Mouse (Mus musculus) hindbrain, embryonic 13.5 days (tissue): ENCODE measurements around the gene Lrrfip1. TPM values are rescaled to one million over a fixed set of nuclear protein-coding genes. Genes with fewer than 3 reads are reported as not detected.
A peak's percentile ranks its signal among the peaks of the same experiment; 100 is the strongest.

ENCODE experiments used
- ATAC-seq: fragments of 200-750 bp; cut with Nextera tagmentation; 2 replicates; pipeline ENCODE4 v1.8.0; 2017; ENCODE audit warnings: moderate TSS enrichment; ENCODE audit not compliant: low FRiP score
- H3K27ac ChIP-seq: fragments of 300-500 bp; sonication (generic); 2 replicates; pipeline ENCODE4 v1.5.1; 2015; ENCODE audit warnings: inconsistent platforms, mild to moderate bottlenecking, moderate library complexity
- H3K27me3 ChIP-seq: fragments of 300-500 bp; sonication (generic); 2 replicates; pipeline ENCODE4 v1.6.1; 2015; ENCODE audit warnings: mild to moderate bottlenecking, inconsistent platforms
- H3K36me3 ChIP-seq: fragments of 300-500 bp; sonication (generic); 2 replicates; pipeline ENCODE4 v1.6.1; 2015; ENCODE audit warnings: mild to moderate bottlenecking, inconsistent platforms
- H3K4me1 ChIP-seq: fragments of 300-500 bp; sonication (generic); replicated peaks from 2 replicates; pipeline ENCODE4 v1.6.1; 2015; ENCODE audit warnings: inconsistent platforms
- H3K4me2 ChIP-seq: fragments of 300-500 bp; sonication (generic); 2 replicates; pipeline ENCODE4 v1.6.1; 2015; ENCODE audit warnings: inconsistent platforms, mild to moderate bottlenecking, moderate library complexity
- H3K4me3 ChIP-seq: fragments of 300-500 bp; sonication (generic); 2 replicates; pipeline ENCODE4 v1.5.1; 2015; ENCODE audit warnings: mild to moderate bottlenecking, inconsistent platforms
- H3K9ac ChIP-seq: fragments of 300-500 bp; sonication (generic); 2 replicates; pipeline ENCODE4 v1.6.1; 2015; ENCODE audit warnings: mild to moderate bottlenecking, inconsistent platforms
- H3K9me3 ChIP-seq: fragments of 300-500 bp; sonication (generic); 2 replicates; pipeline ENCODE4 v1.6.1; 2016; ENCODE audit warnings: inconsistent platforms
- WGBS: fragments of 180-500 bp; shearing (Covaris S2); methylation state at CpG from one replicate; pipeline ENCODE4 v1.1.7; 2015; 5-methylcytosine and 5-hydroxymethylcytosine counted together
- polyA plus RNA-seq: library from polyadenylated mRNA; unstranded; fragments of >200 nt; fragmentation: Nextera tagmentation; extraction: Ambion mirVana; gene quantifications from 2 replicates; pipeline ENCODE4 v1.2.1, GENCODE M21; 2015

Gene Lrrfip1
- polyA plus RNA-seq, 1 experiment from 2014 or later = 39.1 TPM

DNA sequence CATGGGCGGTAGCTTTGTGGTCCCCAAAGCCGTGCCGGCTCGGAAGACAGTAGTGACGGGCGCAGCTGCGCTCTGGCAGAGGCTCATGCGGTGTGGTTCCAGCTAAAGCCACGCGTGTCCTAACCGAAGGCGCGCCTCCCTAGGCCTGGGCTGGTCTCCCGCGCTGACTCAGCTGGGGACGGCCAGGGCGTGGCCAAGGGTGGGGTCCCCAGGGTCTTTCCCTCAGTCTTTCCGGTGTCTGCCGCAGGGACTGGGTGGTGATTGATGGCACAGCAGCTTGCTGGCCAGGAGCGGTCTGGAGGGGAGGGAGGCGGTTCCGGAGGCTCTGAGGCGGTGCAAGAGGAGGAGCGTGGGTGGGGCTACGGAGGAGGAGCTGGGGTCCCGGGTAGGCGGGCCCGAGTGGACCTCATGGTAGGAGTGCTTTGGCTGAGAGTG is 54.2 kb downstream of the Lrrfip1 start:
- no peak overlapping the region for H3K27ac ChIP-seq
- WGBS = under 1% methylated on average over 28 of the region's 28 CpGs
- peak overlapping the region; percentile 49 for H3K4me3 ChIP-seq
- peak overlapping the region; percentile 68 for H3K9ac ChIP-seq
- no peaks in the 10 kb centered on the region for H3K9me3 ChIP-seq
- H3K4me2 ChIP-seq = peak overlapping the region; percentile 97
- H3K27me3 ChIP-seq = peaks cover 31% of the 10 kb centered on the region
- H3K4me1 ChIP-seq = peaks cover 23% of the 10 kb centered on the region
- peak; percentile 93 for ATAC-seq
- no peaks in the 10 kb centered on the region for H3K36me3 ChIP-seq

DNA sequence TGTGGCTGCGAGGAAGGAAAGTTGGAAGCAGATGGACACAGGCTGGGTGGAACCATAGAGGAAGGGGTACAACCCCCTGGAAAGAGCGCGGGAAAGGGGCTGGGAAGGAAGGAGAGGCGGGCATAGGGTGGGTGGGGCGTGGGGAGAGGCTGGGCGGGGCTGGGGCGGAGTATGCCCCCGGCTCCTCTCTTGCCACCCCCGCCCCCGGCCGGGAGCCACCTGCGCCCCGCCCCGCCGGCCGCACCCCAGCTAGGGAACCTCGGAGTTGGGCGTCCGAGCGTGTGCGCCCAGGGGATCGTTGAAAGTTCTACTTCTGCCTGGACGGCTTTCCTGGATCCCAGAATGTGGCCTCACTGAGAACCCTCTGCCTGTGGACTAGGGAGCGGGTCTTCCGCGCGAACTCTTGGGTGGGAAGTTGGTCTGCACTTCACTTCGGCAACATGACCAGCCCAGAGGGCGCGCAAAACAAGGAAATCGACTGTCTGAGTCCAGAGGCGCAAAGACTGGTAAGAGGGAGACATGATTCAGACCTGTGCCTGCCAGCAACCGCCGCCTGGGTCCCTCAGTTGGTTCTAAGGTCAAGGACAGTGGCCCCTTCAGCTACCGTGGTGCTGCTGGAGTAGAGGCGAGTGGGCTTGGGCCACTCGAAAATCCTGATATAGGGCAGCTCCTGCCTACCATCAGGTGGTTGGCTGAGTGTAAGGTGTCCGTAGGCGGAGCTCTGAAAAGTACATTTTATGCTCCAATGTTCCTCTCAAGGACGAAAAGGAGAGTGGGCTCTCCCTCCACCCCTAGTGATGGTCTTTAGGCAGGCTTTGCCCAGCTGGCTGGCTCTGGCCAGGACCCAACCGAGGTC is 54.9 kb downstream of the Lrrfip1 start:
- H3K9me3 ChIP-seq = no peaks in the 10 kb centered on the region
- peaks cover 31% of the 10 kb centered on the region for H3K27me3 ChIP-seq
- H3K36me3 ChIP-seq = no peaks in the 10 kb centered on the region
- H3K4me3 ChIP-seq = peak overlapping the region; percentile 49
- no peak overlapping the region for H3K27ac ChIP-seq
- H3K4me2 ChIP-seq = peak overlapping the region; percentile 97
- peak; percentile 66 for ATAC-seq
- H3K9ac ChIP-seq = peak overlapping the region; percentile 68
- peaks cover 23% of the 10 kb centered on the region for H3K4me1 ChIP-seq
- WGBS = 3% methylated on average over 30 of the region's 41 CpGs

DNA sequence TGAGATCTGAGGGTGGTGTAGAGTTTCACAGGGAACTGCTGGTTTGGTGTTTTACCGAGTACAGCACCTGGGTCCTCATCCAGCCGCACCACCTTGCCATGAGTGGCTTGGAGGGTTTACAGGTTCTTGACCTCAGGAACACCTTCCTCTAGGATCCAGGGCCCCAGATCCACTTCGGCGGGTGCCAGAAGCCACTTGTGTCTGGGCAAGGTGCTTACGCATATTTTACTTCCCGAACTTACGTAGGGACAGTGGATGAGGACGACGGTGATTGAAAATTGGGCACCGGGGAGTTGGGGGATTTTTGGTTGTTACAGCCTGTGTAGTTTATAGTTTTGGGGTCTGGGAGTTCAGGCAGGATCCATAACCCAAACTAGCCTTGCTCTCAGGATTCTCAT is 55.5 kb downstream of the Lrrfip1 start:
- no peaks in the 10 kb centered on the region for H3K9me3 ChIP-seq
- H3K36me3 ChIP-seq = no peaks in the 10 kb centered on the region
- H3K4me2 ChIP-seq = peak overlapping the region; percentile 97
- H3K27ac ChIP-seq = no peak overlapping the region
- 54% methylated on average over 10 of the region's 10 CpGs for WGBS
- peaks cover 23% of the 10 kb centered on the region for H3K4me1 ChIP-seq
- ATAC-seq = no peak
- H3K27me3 ChIP-seq = peaks cover 31% of the 10 kb centered on the region
- H3K4me3 ChIP-seq = peak overlapping the region; percentile 49
- no peak overlapping the region for H3K9ac ChIP-seq

DNA sequence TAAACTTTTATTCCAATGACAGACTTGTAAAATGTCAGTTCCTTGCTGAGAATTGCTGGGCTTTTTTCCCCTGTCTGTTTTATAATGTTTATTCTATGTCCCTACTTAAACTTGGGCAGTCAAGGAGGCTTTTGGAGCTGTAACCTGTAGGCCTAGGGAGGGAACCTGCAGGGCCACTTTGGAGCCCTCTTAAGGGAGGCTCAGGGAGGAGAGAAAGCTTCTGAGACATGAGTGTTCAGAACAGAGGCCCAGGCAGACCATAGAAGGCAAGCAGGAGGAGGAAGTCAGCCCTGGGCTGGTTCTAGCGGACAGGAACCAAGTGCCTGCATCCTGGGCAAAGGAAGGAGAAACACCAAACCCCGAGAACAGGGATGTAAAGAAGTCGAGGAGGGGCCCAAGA is 56.3 kb downstream of the Lrrfip1 start:
- Histone ChIP-seq H3K4me1 (peaks cover 23% of the 10 kb centered on the region), H3K9ac (no peak overlapping the region), H3K36me3 (no peaks in the 10 kb centered on the region), H3K4me2 (peak overlapping the region; percentile 13; the same call in 1 of the 2 replicates), H3K27ac (peak overlapping the region; percentile 30; the same call in 1 of the 2 replicates), H3K4me3 (no peak overlapping the region), H3K9me3 (no peaks in the 10 kb centered on the region), H3K27me3 (peaks cover 31% of the 10 kb centered on the region)
- no peak for ATAC-seq
- 81% methylated on average over 3 of the region's 3 CpGs for WGBS

DNA sequence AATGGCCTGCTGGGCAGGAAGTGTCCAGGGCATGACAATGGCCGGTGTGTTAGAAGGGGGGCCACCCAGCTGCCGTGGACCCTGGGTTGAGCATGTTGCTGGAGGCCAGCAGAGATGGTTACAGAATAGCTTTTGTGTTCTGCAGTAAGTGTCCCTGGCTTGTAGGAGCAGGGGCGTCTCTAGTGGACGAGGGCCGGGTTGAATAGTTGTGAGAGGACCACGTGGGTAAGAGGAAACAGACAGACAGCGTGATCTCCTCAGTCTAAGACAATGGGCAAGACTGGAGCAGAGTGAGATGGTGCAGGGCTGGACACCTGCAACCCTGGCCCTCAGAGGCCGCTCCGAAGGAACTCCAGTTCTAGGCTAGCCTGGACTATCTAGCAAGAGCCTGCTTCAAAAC is 57.2 kb downstream of the Lrrfip1 start:
- WGBS = 69% methylated on average over 9 of the region's 9 CpGs
- Histone ChIP-seq H3K27ac (no peak overlapping the region), H3K36me3 (no peaks in the 10 kb centered on the region), H3K4me2 (no peak overlapping the region), H3K4me1 (peaks cover 23% of the 10 kb centered on the region), H3K9me3 (no peaks in the 10 kb centered on the region), H3K9ac (no peak overlapping the region), H3K4me3 (no peak overlapping the region), H3K27me3 (peaks cover 31% of the 10 kb centered on the region)
- no peak for ATAC-seq

DNA sequence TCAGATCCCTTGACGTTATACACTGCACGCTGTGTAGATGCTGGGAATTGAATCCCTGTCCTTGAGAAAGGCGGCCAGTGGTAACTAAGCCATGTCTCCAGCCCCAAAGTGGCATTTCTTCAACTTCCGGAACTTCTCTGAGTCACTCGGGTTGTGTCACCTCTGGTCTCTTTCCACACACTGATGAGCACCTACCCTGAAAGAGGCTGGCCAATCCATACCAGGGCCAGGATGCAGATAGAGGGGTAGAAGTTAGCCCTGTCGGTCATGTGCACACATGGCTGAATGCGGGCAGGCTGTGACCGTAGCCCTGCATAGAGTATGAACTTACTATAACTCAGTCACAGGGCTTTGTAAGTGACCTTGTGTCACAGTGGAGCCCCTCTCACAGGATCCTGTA is 57.9 kb downstream of the Lrrfip1 start:
- H3K4me3 ChIP-seq = no peak overlapping the region
- H3K27ac ChIP-seq = no peak overlapping the region
- H3K4me1 ChIP-seq = peaks cover 30% of the 10 kb centered on the region
- H3K9ac ChIP-seq = no peak overlapping the region
- no peaks in the 10 kb centered on the region for H3K36me3 ChIP-seq
- H3K9me3 ChIP-seq = no peaks in the 10 kb centered on the region
- 91% methylated on average over 8 of the region's 8 CpGs for WGBS
- H3K4me2 ChIP-seq = no peak overlapping the region
- peaks cover 26% of the 10 kb centered on the region for H3K27me3 ChIP-seq
- no peak for ATAC-seq

DNA sequence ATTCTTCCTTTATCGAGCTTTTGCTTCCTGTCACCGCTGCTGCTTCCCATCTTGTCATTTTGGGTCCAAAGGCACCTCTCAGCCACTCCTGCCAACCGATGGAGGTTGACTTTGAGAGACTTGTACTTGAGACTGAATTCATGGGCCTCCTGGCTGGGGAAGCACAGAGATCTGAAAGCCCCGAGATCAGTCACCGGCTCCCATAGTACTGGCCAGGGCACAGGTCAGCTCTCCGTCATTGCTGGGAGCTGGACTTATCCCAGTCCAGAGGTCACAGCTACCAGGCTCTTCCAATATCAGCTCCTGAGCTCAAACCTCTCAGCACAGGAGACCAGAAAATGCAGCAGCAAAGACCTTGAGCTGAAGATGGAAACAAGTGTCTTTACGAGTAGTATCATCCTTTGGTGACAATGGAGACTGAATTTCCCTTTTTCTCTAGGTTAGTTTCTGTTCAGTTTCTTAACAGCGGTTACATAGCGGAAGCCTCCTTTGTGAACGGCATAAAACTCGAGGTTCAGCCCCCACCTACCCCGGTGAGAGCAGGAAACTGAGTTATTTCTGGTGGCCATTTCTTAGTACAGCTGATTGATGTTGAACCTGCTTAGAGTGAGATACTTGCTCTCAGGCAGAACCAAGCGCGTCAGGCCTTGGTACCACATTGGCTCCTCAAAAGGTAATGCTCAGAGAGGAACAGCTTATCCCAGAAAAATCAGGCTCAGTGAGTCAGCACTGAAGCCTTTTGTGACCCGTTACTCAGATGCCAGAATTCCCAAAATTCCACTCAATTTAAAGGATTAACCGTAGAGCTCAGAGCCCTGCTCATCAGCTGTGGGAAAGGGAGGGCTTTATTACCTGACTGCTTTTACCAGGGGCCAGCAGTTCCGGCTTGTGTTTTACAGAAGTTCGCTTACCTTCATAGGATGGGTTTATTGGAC is 59.0 kb downstream of the Lrrfip1 start:
- Histone ChIP-seq H3K4me2 (no peak overlapping the region), H3K4me1 (peaks cover 36% of the 10 kb centered on the region), H3K27me3 (peaks cover 16% of the 10 kb centered on the region), H3K4me3 (no peak overlapping the region), H3K9me3 (no peaks in the 10 kb centered on the region), H3K36me3 (no peaks in the 10 kb centered on the region), H3K9ac (no peak overlapping the region), H3K27ac (no peak overlapping the region)
- ATAC-seq = no peak
- WGBS = 84% methylated on average over 18 of the region's 18 CpGs

DNA sequence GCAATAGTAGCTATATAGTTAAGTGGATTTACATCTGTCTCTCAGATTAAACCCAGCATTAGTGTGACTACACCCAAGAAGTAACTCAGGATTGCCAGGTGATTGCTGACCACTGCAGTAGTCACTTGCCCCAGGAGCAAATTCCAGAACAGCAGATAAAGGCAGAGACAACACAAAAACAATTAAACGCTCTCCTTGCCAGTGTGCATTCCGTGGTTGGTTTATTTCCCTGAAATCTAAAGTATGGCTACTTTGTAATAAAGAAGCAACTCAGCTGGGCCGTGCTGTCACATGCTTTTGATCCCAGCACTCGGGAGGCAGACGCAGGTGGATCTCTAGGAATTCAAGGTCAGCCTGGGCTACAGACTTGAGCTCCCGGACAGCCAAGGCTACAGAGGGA is 59.7 kb downstream of the Lrrfip1 start:
- H3K27me3 ChIP-seq = peaks cover 15% of the 10 kb centered on the region
- H3K36me3 ChIP-seq = no peaks in the 10 kb centered on the region
- H3K9me3 ChIP-seq = no peaks in the 10 kb centered on the region
- peaks cover 35% of the 10 kb centered on the region for H3K4me1 ChIP-seq
- no peak overlapping the region for H3K4me2 ChIP-seq
- H3K9ac ChIP-seq = no peak overlapping the region
- no peak overlapping the region for H3K27ac ChIP-seq
- no peak for ATAC-seq
- 83% methylated on average over 6 of the region's 6 CpGs for WGBS
- H3K4me3 ChIP-seq = no peak overlapping the region

DNA sequence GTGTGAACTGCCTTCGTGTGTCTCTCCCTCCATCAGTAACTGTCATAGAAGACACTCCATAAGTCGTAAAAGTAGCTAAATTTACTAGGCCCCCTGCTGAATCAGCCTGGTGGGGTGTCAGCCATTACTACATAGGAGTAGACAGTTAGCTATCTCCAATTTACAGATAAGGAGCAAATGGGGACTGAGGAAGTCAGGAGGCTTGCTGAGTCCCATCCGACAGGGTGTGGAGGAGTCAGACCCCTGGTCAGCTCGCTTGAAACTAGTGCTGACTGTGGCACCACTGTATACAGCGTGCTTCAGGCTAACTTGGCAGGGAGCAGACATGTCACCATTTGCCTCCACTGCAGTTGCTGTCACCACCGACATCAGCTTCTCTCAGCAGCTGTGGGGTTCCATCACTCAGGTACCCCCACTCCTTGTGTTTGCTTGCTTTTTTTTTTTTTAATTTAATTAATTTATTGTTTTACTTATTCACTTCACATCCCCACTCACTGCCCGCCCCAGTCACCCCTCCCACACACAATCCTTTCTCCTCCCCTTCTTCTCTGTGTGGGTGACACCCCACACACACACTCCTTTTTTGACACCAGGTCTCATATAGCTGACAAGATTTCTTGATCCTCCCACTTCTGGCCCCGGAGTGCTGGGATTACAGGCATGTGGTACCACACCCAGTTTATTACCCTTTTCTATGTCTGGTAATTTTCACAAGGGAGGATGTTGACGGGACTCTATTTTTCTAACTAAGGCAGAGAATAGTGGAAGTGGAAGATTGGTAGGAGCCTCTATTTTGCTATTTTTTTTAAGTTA is 61.5 kb downstream of the Lrrfip1 start:
- H3K4me1 ChIP-seq = peaks cover 27% of the 10 kb centered on the region
- ATAC-seq = no peak
- no peak overlapping the region for H3K4me3 ChIP-seq
- 72% methylated on average over 9 of the region's 9 CpGs for WGBS
- H3K36me3 ChIP-seq = no peaks in the 10 kb centered on the region
- H3K4me2 ChIP-seq = no peak overlapping the region
- H3K9ac ChIP-seq = no peak overlapping the region
- H3K27ac ChIP-seq = no peak overlapping the region
- H3K9me3 ChIP-seq = no peaks in the 10 kb centered on the region
- H3K27me3 ChIP-seq = no peaks in the 10 kb centered on the region

DNA sequence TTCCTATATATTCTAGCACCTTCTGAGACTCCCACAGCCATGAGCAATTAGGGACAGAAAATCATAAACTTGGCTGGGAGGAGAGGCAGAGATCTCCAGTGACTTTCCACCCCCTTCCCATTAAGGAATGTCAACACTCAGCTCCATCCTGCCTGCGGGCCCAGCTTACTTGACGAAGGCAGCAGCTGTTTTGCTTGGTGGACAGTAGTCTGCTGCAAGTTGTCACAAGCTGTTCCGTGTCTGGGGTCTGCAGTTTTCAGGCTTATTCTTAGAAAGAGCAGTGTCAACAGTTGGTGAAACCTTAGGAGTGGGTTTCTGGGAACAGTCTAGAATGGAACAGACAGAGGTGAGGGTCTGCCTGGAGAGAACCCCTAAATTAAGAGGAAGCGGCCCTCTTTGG is 62.6 kb downstream of the Lrrfip1 start:
- Histone ChIP-seq H3K4me2 (no peak overlapping the region), H3K4me1 (peaks cover 24% of the 10 kb centered on the region), H3K9me3 (no peaks in the 10 kb centered on the region), H3K27me3 (no peaks in the 10 kb centered on the region), H3K36me3 (no peaks in the 10 kb centered on the region), H3K27ac (no peak overlapping the region), H3K9ac (no peak overlapping the region), H3K4me3 (no peak overlapping the region)
- WGBS = 80% methylated on average over 4 of the region's 4 CpGs
- no peak for ATAC-seq

DNA sequence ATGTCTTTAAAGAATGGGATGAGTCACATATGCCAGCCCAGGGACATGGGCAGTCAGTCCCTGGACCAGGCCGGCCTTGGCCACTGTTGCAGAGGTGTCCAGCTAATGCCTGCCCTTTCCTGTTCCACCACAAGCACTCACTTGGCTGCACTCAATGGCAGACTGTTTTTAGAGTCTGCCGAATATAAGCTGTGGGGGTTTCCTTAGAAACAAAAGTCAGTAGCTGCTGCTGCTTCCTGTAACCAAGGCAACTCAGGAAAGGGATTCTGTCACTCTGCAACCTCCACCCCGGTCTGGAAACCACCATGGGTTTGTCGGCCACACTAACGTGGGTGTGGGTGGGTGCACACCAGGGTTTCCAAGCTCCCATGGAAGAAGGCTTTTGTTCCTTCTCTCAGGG is 63.8 kb downstream of the Lrrfip1 start:
- WGBS = 14% methylated on average over 5 of the region's 5 CpGs
- peaks cover 24% of the 10 kb centered on the region for H3K4me1 ChIP-seq
- H3K9me3 ChIP-seq = no peaks in the 10 kb centered on the region
- H3K4me3 ChIP-seq = no peak overlapping the region
- peak overlapping the region; percentile 36 for H3K27ac ChIP-seq
- H3K27me3 ChIP-seq = no peaks in the 10 kb centered on the region
- no peaks in the 10 kb centered on the region for H3K36me3 ChIP-seq
- ATAC-seq = no peak
- no peak overlapping the region for H3K9ac ChIP-seq
- H3K4me2 ChIP-seq = no peak overlapping the region

DNA sequence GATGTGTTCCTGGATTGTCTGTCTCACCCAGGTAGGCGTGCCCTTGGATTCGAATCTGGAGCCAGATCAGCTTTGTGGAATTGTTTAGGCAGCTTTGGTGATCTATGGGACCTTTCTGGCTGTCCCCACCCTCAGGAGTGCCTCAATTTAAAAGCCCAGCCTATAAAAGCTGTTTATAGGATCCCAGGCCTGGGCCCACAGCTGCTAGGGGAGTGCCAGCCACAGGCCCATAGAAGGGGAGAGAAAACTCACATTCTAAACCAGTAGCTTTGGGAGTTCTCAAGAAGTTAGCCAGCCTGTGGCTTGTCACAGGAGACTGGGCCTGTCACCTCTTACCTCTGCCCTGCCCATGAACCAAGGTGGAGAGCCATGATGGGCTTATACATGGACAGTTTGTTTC is 65.5 kb downstream of the Lrrfip1 start:
- H3K4me2 ChIP-seq = no peak overlapping the region
- H3K27me3 ChIP-seq = no peaks in the 10 kb centered on the region
- H3K27ac ChIP-seq = no peak overlapping the region
- H3K4me1 ChIP-seq = peaks cover 24% of the 10 kb centered on the region
- H3K9ac ChIP-seq = no peak overlapping the region
- ATAC-seq = no peak
- no peaks in the 10 kb centered on the region for H3K9me3 ChIP-seq
- WGBS = 90% methylated on average over 2 of the region's 2 CpGs
- H3K36me3 ChIP-seq = no peaks in the 10 kb centered on the region
- no peak overlapping the region for H3K4me3 ChIP-seq
